Mouse (Mus musculus) ES-Bruce4 (cell line): ENCODE data around the gene Slc35a5.

ENCODE experiments used
- CTCF ChIP-seq: IDR thresholded peaks from one replicate; pipeline ENCODE4 v1.8.1; 2011; ENCODE audit warnings: low read depth, low read length
- POLR2A ChIP-seq: IDR thresholded peaks from one replicate; pipeline ENCODE4 v1.8.1; 2011; ENCODE audit warnings: low read length; ENCODE audit not compliant: insufficient read depth

DNA sequence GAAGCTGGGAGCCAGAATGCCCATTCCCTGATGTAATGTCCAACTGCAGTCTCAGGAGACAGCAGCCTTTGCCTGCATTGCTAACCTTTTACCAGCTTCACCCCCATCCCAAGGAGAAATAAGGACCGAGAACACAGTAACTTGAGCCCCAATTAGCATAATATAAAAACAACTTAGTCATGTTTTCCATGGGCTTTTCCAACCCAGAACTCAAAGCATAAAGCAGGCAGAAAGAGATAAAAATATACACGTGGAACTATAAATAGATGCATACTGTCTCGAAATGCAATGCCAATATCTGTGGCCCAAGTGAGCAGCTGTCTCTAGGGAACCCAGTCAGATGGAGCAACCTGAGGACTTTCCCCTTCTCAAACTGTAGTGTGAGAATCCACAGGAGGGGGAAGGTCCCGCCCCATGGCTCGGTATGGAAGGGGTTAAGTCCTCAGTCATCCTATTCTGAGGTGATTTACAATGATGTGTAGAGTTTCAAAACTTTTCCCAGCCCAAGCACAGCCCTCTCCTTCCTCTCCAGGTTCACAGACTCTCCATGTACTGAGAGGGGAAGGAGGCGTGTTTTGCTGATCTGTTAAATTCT, 65.3 kb downstream of the Slc35a5 start, which contains the start of gene Ccdc80:
- no peak for TF ChIP-seq CTCF
- TF ChIP-seq POLR2A: no peak
